Mouse (Mus musculus) forebrain, embryonic 15.5 days (tissue): ENCODE data around the gene Plek. TPM values are rescaled to one million over a fixed set of nuclear protein-coding genes. Genes with fewer than 3 reads are reported as not detected.

ENCODE experiments used
- ATAC-seq: fragments of 200-750 bp; cut with Nextera tagmentation; replicated peaks from 2 replicates; pipeline ENCODE4 v1.8.0; 2017; ENCODE audit warnings: mild to moderate bottlenecking, moderate TSS enrichment, moderate library complexity
- H3K27ac ChIP-seq: fragments of 300-500 bp; sonication (generic); replicated peaks from 2 replicates; pipeline ENCODE4 v1.5.1; 2015; ENCODE audit warnings: mild to moderate bottlenecking, inconsistent platforms
- H3K27me3 ChIP-seq: fragments of 300-500 bp; sonication (generic); 2 replicates; pipeline ENCODE4 v1.6.1; 2015; ENCODE audit warnings: inconsistent platforms
- H3K36me3 ChIP-seq: fragments of 300-500 bp; sonication (generic); 2 replicates; pipeline ENCODE4 v1.6.1; 2015; ENCODE audit warnings: mild to moderate bottlenecking, inconsistent platforms
- H3K4me1 ChIP-seq: fragments of 300-500 bp; sonication (generic); 2 replicates; pipeline ENCODE4 v1.6.1; 2015; ENCODE audit warnings: inconsistent platforms
- H3K4me2 ChIP-seq: fragments of 300-500 bp; sonication (generic); replicated peaks from 2 replicates; pipeline ENCODE4 v1.6.1; 2015; ENCODE audit warnings: mild to moderate bottlenecking, inconsistent platforms
- H3K4me3 ChIP-seq: fragments of 300-500 bp; sonication (generic); 2 replicates; pipeline ENCODE4 v1.5.1; 2015; ENCODE audit warnings: mild to moderate bottlenecking, inconsistent platforms
- H3K9ac ChIP-seq: fragments of 300-500 bp; sonication (generic); replicated peaks from 2 replicates; pipeline ENCODE4 v1.6.1; 2015; ENCODE audit warnings: mild to moderate bottlenecking, inconsistent platforms
- H3K9me3 ChIP-seq: fragments of 300-500 bp; sonication (generic); 2 replicates; pipeline ENCODE4 v1.6.1; 2016; ENCODE audit warnings: inconsistent platforms
- WGBS: fragments of 180-500 bp; shearing (Covaris S2); methylation state at CpG from one replicate; pipeline ENCODE4 v1.1.7; 2015; ENCODE audit warnings: mixed read lengths; 5-methylcytosine and 5-hydroxymethylcytosine counted together
- polyA plus RNA-seq: library from polyadenylated mRNA; unstranded; fragments of >200 nt; fragmentation: Nextera tagmentation; extraction: Ambion mirVana; gene quantifications from 2 replicates; pipeline ENCODE4 v1.2.1, GENCODE M21; 2015

Gene Plek
- polyA plus RNA-seq, 1 experiment from 2014 or later, result 2.5 TPM

- Histone ChIP-seq H3K9me3 (no peaks in the 10 kb centered on the region), H3K36me3 (no peaks in the 10 kb centered on the region), H3K27me3 (no peaks in the 10 kb centered on the region), H3K4me1 (no peaks in the 10 kb centered on the region), H3K27ac (no peak overlapping the region), H3K4me3 (no peak overlapping the region), H3K4me2 (no peak overlapping the region), H3K9ac (no peak overlapping the region)
- ATAC-seq, result no peak
These were observed 54.7 kb downstream of the Plek start for GRCm38 (mm10) chr11:16997465-16997864.

GRCm38 (mm10) chr11:16996818-16997217, 55.4 kb downstream of the Plek start:
- Histone ChIP-seq H3K27ac (no peak overlapping the region), H3K4me2 (no peak overlapping the region), H3K4me1 (no peaks in the 10 kb centered on the region), H3K36me3 (no peaks in the 10 kb centered on the region), H3K9ac (no peak overlapping the region), H3K9me3 (no peaks in the 10 kb centered on the region), H3K4me3 (no peak overlapping the region), H3K27me3 (no peaks in the 10 kb centered on the region)
- no peak for ATAC-seq

- Histone ChIP-seq H3K9me3 (no peaks in the 10 kb centered on the region), H3K4me2 (no peak overlapping the region), H3K4me1 (no peaks in the 10 kb centered on the region), H3K27ac (no peak overlapping the region), H3K4me3 (no peak overlapping the region), H3K27me3 (no peaks in the 10 kb centered on the region), H3K36me3 (no peaks in the 10 kb centered on the region), H3K9ac (no peak overlapping the region)
- WGBS, result 74% methylated on average over 6 of the region's 6 CpGs
- no peak for ATAC-seq
These were observed 59.3 kb downstream of the Plek start for GRCm38 (mm10) chr11:16992880-16993279.

- Histone ChIP-seq H3K36me3 (no peaks in the 10 kb centered on the region), H3K4me2 (no peak overlapping the region), H3K9me3 (no peaks in the 10 kb centered on the region), H3K27me3 (no peaks in the 10 kb centered on the region), H3K4me3 (no peak overlapping the region), H3K4me1 (no peaks in the 10 kb centered on the region), H3K9ac (no peak overlapping the region), H3K27ac (no peak overlapping the region)
- ATAC-seq, result no peak
- WGBS, result 91% methylated on average over 5 of the region's 5 CpGs
These were observed 62.3 kb downstream of the Plek start for GRCm38 (mm10) chr11:16989885-16990284.

- Histone ChIP-seq H3K9me3 (no peaks in the 10 kb centered on the region), H3K9ac (no peak overlapping the region), H3K4me2 (no peak overlapping the region), H3K4me1 (no peaks in the 10 kb centered on the region), H3K27me3 (no peaks in the 10 kb centered on the region), H3K4me3 (no peak overlapping the region), H3K27ac (no peak overlapping the region), H3K36me3 (no peaks in the 10 kb centered on the region)
- 86% methylated on average over 6 of the region's 6 CpGs for WGBS
- no peak for ATAC-seq
These were observed 64.3 kb downstream of the Plek start for GRCm38 (mm10) chr11:16987745-16988328.

- 92% methylated on average over 7 of the region's 7 CpGs for WGBS
- Histone ChIP-seq H3K9me3 (no peaks in the 10 kb centered on the region), H3K9ac (no peak overlapping the region), H3K27me3 (no peaks in the 10 kb centered on the region), H3K27ac (no peak overlapping the region), H3K4me1 (no peaks in the 10 kb centered on the region), H3K4me3 (no peak overlapping the region), H3K4me2 (no peak overlapping the region), H3K36me3 (no peaks in the 10 kb centered on the region)
- no peak for ATAC-seq
These were observed 65.5 kb downstream of the Plek start for GRCm38 (mm10) chr11:16986550-16987187.

- Histone ChIP-seq H3K4me2 (no peak overlapping the region), H3K4me1 (no peaks in the 10 kb centered on the region), H3K4me3 (no peak overlapping the region), H3K36me3 (no peaks in the 10 kb centered on the region), H3K9me3 (no peaks in the 10 kb centered on the region), H3K27me3 (no peaks in the 10 kb centered on the region), H3K9ac (no peak overlapping the region), H3K27ac (no peak overlapping the region)
- ATAC-seq, result no peak
- WGBS, result 92% methylated on average over 5 of the region's 5 CpGs
These were observed 73.9 kb downstream of the Plek start for GRCm38 (mm10) chr11:16978161-16978707.

GRCm38 (mm10) chr11:16977611-16978010, 74.6 kb downstream of the Plek start:
- no peaks in the 10 kb centered on the region for H3K4me1 ChIP-seq
- no peaks in the 10 kb centered on the region for H3K27me3 ChIP-seq
- no peaks in the 10 kb centered on the region for H3K9me3 ChIP-seq
- no peak overlapping the region for H3K4me2 ChIP-seq
- H3K9ac ChIP-seq, result no peak overlapping the region
- WGBS, result 70% methylated on average over 2 of the region's 2 CpGs
- no peaks in the 10 kb centered on the region for H3K36me3 ChIP-seq
- no peak overlapping the region for H3K4me3 ChIP-seq
- H3K27ac ChIP-seq, result no peak overlapping the region
- ATAC-seq, result no peak

- Histone ChIP-seq H3K4me2 (no peak overlapping the region), H3K36me3 (no peaks in the 10 kb centered on the region), H3K4me3 (no peak overlapping the region), H3K4me1 (no peaks in the 10 kb centered on the region), H3K27me3 (no peaks in the 10 kb centered on the region), H3K9ac (no peak overlapping the region), H3K9me3 (no peaks in the 10 kb centered on the region), H3K27ac (no peak overlapping the region)
- no peak for ATAC-seq
- 86% methylated on average over 4 of the region's 4 CpGs for WGBS
These were observed 75.2 kb downstream of the Plek start for GRCm38 (mm10) chr11:16976937-16977336.

- H3K4me2 ChIP-seq, result no peak overlapping the region
- ATAC-seq, result no peak
- no peaks in the 10 kb centered on the region for H3K36me3 ChIP-seq
- no peaks in the 10 kb centered on the region for H3K9me3 ChIP-seq
- no peak overlapping the region for H3K4me3 ChIP-seq
- WGBS, result 78% methylated on average over 1 of the region's 1 CpGs
- H3K9ac ChIP-seq, result no peak overlapping the region
- no peaks in the 10 kb centered on the region for H3K27me3 ChIP-seq
- H3K4me1 ChIP-seq, result no peaks in the 10 kb centered on the region
- H3K27ac ChIP-seq, result no peak overlapping the region
These were observed 79.1 kb downstream of the Plek start for GRCm38 (mm10) chr11:16973086-16973485.

- Histone ChIP-seq H3K4me3 (no peak overlapping the region), H3K4me1 (no peaks in the 10 kb centered on the region), H3K27me3 (no peaks in the 10 kb centered on the region), H3K36me3 (no peaks in the 10 kb centered on the region), H3K4me2 (no peak overlapping the region), H3K27ac (no peak overlapping the region), H3K9ac (no peak overlapping the region), H3K9me3 (no peaks in the 10 kb centered on the region)
- ATAC-seq, result no peak
- WGBS, result 89% methylated on average over 3 of the region's 3 CpGs
These were observed 80.2 kb downstream of the Plek start for GRCm38 (mm10) chr11:16972027-16972426.

GRCm38 (mm10) chr11:16969650-16970049, 82.5 kb downstream of the Plek start:
- no peaks in the 10 kb centered on the region for H3K27me3 ChIP-seq
- no peaks in the 10 kb centered on the region for H3K9me3 ChIP-seq
- H3K9ac ChIP-seq, result no peak overlapping the region
- H3K4me3 ChIP-seq, result no peak overlapping the region
- no peaks in the 10 kb centered on the region for H3K4me1 ChIP-seq
- H3K36me3 ChIP-seq, result no peaks in the 10 kb centered on the region
- H3K4me2 ChIP-seq, result no peak overlapping the region
- no peak for ATAC-seq
- WGBS, result 77% methylated on average over 2 of the region's 2 CpGs
- H3K27ac ChIP-seq, result no peak overlapping the region

- H3K36me3 ChIP-seq, result no peaks in the 10 kb centered on the region
- H3K9me3 ChIP-seq, result no peaks in the 10 kb centered on the region
- H3K27me3 ChIP-seq, result no peaks in the 10 kb centered on the region
- no peak overlapping the region for H3K4me3 ChIP-seq
- H3K9ac ChIP-seq, result no peak overlapping the region
- H3K4me1 ChIP-seq, result no peaks in the 10 kb centered on the region
- 38% methylated on average over 2 of the region's 2 CpGs for WGBS
- H3K27ac ChIP-seq, result no peak overlapping the region
- H3K4me2 ChIP-seq, result no peak overlapping the region
- ATAC-seq, result peak; percentile 61; the same call in 1 of the 2 replicates
These were observed 84.4 kb downstream of the Plek start for GRCm38 (mm10) chr11:16967806-16968205.
